Mouse (Mus musculus): ENCODE data around the gene Fam180a.
A peak's percentile ranks its signal among the peaks of the same experiment; 100 is the strongest.
"Not testable (repeated sequence)": the region's sequence is repeated elsewhere in the genome, so short reads cannot be mapped to it uniquely, and the experiment has no call there.

Fam180a gene

GRCm38 (mm10) chr6:35326111-35326515, at the start of gene Fam180a:
Fam180a (minus strand) TSS chr6:35326141.
- no peak for DNase-seq

- DNase-seq, result no peak
Observed at GRCm38 (mm10) chr6:35374052-35374451, 48.1 kb upstream of the Fam180a start.

GRCm38 (mm10) chr6:35370356-35370755, 44.4 kb upstream of the Fam180a start:
- DNase-seq, result no peak

GRCm38 (mm10) chr6:35369578-35370282, 43.8 kb upstream of the Fam180a start:
- not testable (repeated sequence) for DNase-seq

GRCm38 (mm10) chr6:35362596-35362995, 36.7 kb upstream of the Fam180a start:
- DNase-seq, result no peak

- no peak for DNase-seq
Observed at GRCm38 (mm10) chr6:35355320-35355719, 29.4 kb upstream of the Fam180a start.

GRCm38 (mm10) chr6:35354622-35354998, 28.7 kb upstream of the Fam180a start:
- DNase-seq, result no peak

- DNase-seq, result no peak
Observed at GRCm38 (mm10) chr6:35353846-35354621, 28.1 kb upstream of the Fam180a start.

- no peak for DNase-seq
Observed at GRCm38 (mm10) chr6:35353416-35353815, 27.5 kb upstream of the Fam180a start.

- no peak for DNase-seq
Observed at GRCm38 (mm10) chr6:35352867-35353266, 26.9 kb upstream of the Fam180a start.

- DNase-seq, result no peak
Observed at GRCm38 (mm10) chr6:35351826-35352225, 25.9 kb upstream of the Fam180a start.

- DNase-seq, result no peak
Observed at GRCm38 (mm10) chr6:35349784-35350183, 23.8 kb upstream of the Fam180a start.

- DNase-seq, result no peak
Observed at GRCm38 (mm10) chr6:35338640-35339039, 12.7 kb upstream of the Fam180a start.

- no peak for DNase-seq
Observed at GRCm38 (mm10) chr6:35337836-35338235, 11.9 kb upstream of the Fam180a start.

- DNase-seq, result no peak
Observed at GRCm38 (mm10) chr6:35335452-35335851, 9.5 kb upstream of the Fam180a start.

- DNase-seq, result no peak
Observed at GRCm38 (mm10) chr6:35334278-35334677, 8.3 kb upstream of the Fam180a start.

- no peak for DNase-seq
Observed at GRCm38 (mm10) chr6:35333632-35334031, 7.7 kb upstream of the Fam180a start.

GRCm38 (mm10) chr6:35330834-35331233, 4.9 kb upstream of the Fam180a start:
- DNase-seq, result peak; percentile 11 to 18

GRCm38 (mm10) chr6:35329956-35330355, 4.0 kb upstream of the Fam180a start:
- DNase-seq, result peak; percentile 27 to 32

- DNase-seq, result no peak
Observed at GRCm38 (mm10) chr6:35324306-35324705, 1.6 kb downstream of the Fam180a start.

- DNase-seq, result no peak
Observed at GRCm38 (mm10) chr6:35323046-35323445, 2.9 kb downstream of the Fam180a start.

GRCm38 (mm10) chr6:35321105-35321504, 4.8 kb downstream of the Fam180a start:
- DNase-seq, result no peak

- no peak for DNase-seq
Observed at GRCm38 (mm10) chr6:35319850-35320249, 6.1 kb downstream of the Fam180a start.

- no peak for DNase-seq
Observed at GRCm38 (mm10) chr6:35313520-35313919, 12.4 kb downstream of the Fam180a start.
